Mouse (Mus musculus): ENCODE data around the gene Plekhg5.

DNA sequence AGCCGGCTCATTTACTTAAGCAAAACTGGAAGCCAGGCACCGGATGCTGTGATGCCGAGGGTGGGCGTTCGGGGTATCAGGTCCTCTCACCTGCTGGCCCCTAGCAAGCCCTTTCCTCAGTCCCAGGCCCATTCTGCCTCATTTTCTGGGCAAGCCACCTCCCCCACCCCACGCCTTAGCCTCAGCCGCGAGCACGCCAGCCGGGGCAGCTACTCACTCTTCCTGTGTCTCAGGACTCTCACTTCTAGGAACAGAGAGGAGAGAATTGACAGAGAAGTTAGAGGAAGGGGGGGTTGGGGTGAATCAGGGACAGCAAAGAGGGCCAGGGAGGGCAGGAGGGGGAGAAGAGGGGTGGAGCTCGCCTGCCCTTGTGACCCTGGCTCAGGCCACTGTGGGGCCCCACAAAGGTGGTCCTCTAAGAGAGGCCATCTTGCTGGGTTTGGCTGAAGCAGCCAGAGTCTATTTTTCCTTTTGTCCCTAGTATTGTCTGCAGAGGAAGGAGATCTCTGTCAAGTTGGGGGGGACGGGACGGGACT lies 57.2 kb downstream of the Plekhg5 start:
- TF ChIP-seq CTCF (IDR thresholded peaks at IDR 0.05; ENCODE audit: borderline replicate concordance, control insufficient read depth, extremely low read depth, insufficient read depth, low read length, poor library complexity) (no peak), POLR2A (IDR thresholded peaks at IDR 0.05; ENCODE audit: control insufficient read depth, extremely low read depth, insufficient read depth, low read length, poor library complexity) (no peak)
